Mouse (Mus musculus) embryonic facial prominence, embryonic 14.5 days (tissue): ENCODE measurements around the gene Gpcpd1. TPM values are rescaled to one million over a fixed set of nuclear protein-coding genes. Genes with fewer than 3 reads are reported as not detected.

Source experiments
- ATAC-seq: fragments of 200-750 bp; cut with Nextera tagmentation; 2 replicates; pipeline ENCODE4 v1.8.0; 2017; ENCODE audit warnings: low read depth, moderate number of reproducible peaks, moderate TSS enrichment
- DNase-seq: peaks from one replicate; pipeline ENCODE4 v3.0.0-alpha.2; 2015; ENCODE audit warnings: low spot score
- H3K27ac ChIP-seq: fragments of 300-500 bp; sonication (generic); replicated peaks from 2 replicates; pipeline ENCODE4 v1.5.1; 2014; ENCODE audit warnings: low read depth, mild to moderate bottlenecking, low read length, moderate library complexity
- H3K27me3 ChIP-seq: fragments of 300-500 bp; sonication (generic); replicated peaks from 2 replicates; pipeline ENCODE4 v1.6.1; 2014; ENCODE audit warnings: low read length; ENCODE audit not compliant: control insufficient read depth, insufficient read depth
- H3K36me3 ChIP-seq: fragments of 300-500 bp; sonication (generic); 2 replicates; pipeline ENCODE4 v1.6.1; 2014; ENCODE audit warnings: low read length, mixed read lengths; ENCODE audit not compliant: control insufficient read depth, insufficient read depth
- H3K4me1 ChIP-seq: fragments of 300-500 bp; sonication (generic); 2 replicates; pipeline ENCODE4 v1.6.1; 2014; ENCODE audit warnings: antibody characterized with exemption, low read length; ENCODE audit not compliant: control insufficient read depth, insufficient read depth
- H3K4me2 ChIP-seq: fragments of 300-500 bp; sonication (generic); 2 replicates; pipeline ENCODE4 v1.6.1; 2014; ENCODE audit warnings: low read depth, mild to moderate bottlenecking, low read length, moderate library complexity, mixed read lengths
- H3K4me3 ChIP-seq: fragments of 300-500 bp; sonication (generic); 2 replicates; pipeline ENCODE4 v1.5.1; 2014; ENCODE audit warnings: low read depth, mild to moderate bottlenecking, low read length
- H3K9ac ChIP-seq: fragments of 300-500 bp; sonication (generic); 2 replicates; pipeline ENCODE4 v1.6.1; 2014; ENCODE audit warnings: low read depth, mild to moderate bottlenecking, low read length, moderate library complexity, mixed read lengths
- H3K9me3 ChIP-seq: fragments of 300-500 bp; sonication (generic); 2 replicates; pipeline ENCODE4 v1.6.1; 2016; ENCODE audit warnings: low read length; ENCODE audit not compliant: control insufficient read depth
- WGBS: fragments of 180-500 bp; shearing (Covaris S2); extraction: QIAGEN DNeasy Blood & Tissue Kit; methylation state at CpG from one replicate; pipeline ENCODE4 v1.1.7; 2014; 5-methylcytosine and 5-hydroxymethylcytosine counted together
- polyA plus RNA-seq: library from polyadenylated mRNA; unstranded; fragments of >200 nt; fragmentation: Nextera tagmentation; extraction: Ambion mirVana; gene quantifications from 2 replicates; pipeline ENCODE4 v1.2.1, GENCODE M21; 2014

Gpcpd1 gene
- polyA plus RNA-seq, 1 experiment from 2014 or later = 40.4 TPM

GRCm38 (mm10) chr2:132518021-132518901 is 69.3 kb downstream of the Gpcpd1 start:
- no peaks in the 10 kb centered on the region for H3K9me3 ChIP-seq
- no peak overlapping the region for H3K4me3 ChIP-seq
- no peaks in the 10 kb centered on the region for H3K36me3 ChIP-seq
- ATAC-seq = no peak
- no peak for DNase-seq
- no peaks in the 10 kb centered on the region; the same call in 1 of the 2 replicates for H3K27me3 ChIP-seq
- H3K4me2 ChIP-seq = no peak overlapping the region
- H3K27ac ChIP-seq = no peak overlapping the region
- 68% methylated on average over 18 of the region's 18 CpGs for WGBS
- H3K9ac ChIP-seq = no peak overlapping the region
- H3K4me1 ChIP-seq = no peaks in the 10 kb centered on the region

GRCm38 (mm10) chr2:132517194-132517836 is 70.2 kb downstream of the Gpcpd1 start:
- no peaks in the 10 kb centered on the region for H3K9me3 ChIP-seq
- WGBS = 68% methylated on average over 6 of the region's 6 CpGs
- H3K4me1 ChIP-seq = no peaks in the 10 kb centered on the region
- H3K4me3 ChIP-seq = no peak overlapping the region
- ATAC-seq (no peak), DNase-seq (no peak)
- H3K36me3 ChIP-seq = no peaks in the 10 kb centered on the region
- no peak overlapping the region for H3K9ac ChIP-seq
- H3K27ac ChIP-seq = no peak overlapping the region
- H3K4me2 ChIP-seq = no peak overlapping the region
- H3K27me3 ChIP-seq = no peaks in the 10 kb centered on the region; the same call in 1 of the 2 replicates

GRCm38 (mm10) chr2:132516130-132517030 is 71.1 kb downstream of the Gpcpd1 start:
- Histone ChIP-seq H3K4me1 (no peaks in the 10 kb centered on the region), H3K36me3 (no peaks in the 10 kb centered on the region), H3K9ac (no peak overlapping the region), H3K27me3 (no peaks in the 10 kb centered on the region; the same call in 1 of the 2 replicates), H3K4me3 (no peak overlapping the region), H3K9me3 (no peaks in the 10 kb centered on the region), H3K4me2 (no peak overlapping the region), H3K27ac (no peak overlapping the region)
- DNase-seq = peak; percentile 86
- 32% methylated on average over 16 of the region's 16 CpGs for WGBS
- peak; percentile 67 for ATAC-seq

- no peak for DNase-seq
- Histone ChIP-seq H3K27me3 (no peaks in the 10 kb centered on the region; the same call in 1 of the 2 replicates), H3K4me1 (no peaks in the 10 kb centered on the region), H3K9ac (no peak overlapping the region), H3K9me3 (no peaks in the 10 kb centered on the region), H3K36me3 (no peaks in the 10 kb centered on the region), H3K4me2 (no peak overlapping the region), H3K27ac (no peak overlapping the region), H3K4me3 (no peak overlapping the region)
- no peak for ATAC-seq
- WGBS = 86% methylated on average over 13 of the region's 13 CpGs
These were observed 71.9 kb downstream of the Gpcpd1 start for GRCm38 (mm10) chr2:132515607-132516006.

- Histone ChIP-seq H3K9ac (no peak overlapping the region), H3K36me3 (no peaks in the 10 kb centered on the region), H3K4me3 (no peak overlapping the region), H3K4me2 (no peak overlapping the region), H3K27me3 (no peaks in the 10 kb centered on the region; the same call in 1 of the 2 replicates), H3K9me3 (no peaks in the 10 kb centered on the region), H3K27ac (no peak overlapping the region), H3K4me1 (no peaks in the 10 kb centered on the region)
- 87% methylated on average over 14 of the region's 14 CpGs for WGBS
- ATAC-seq = no peak
- no peak for DNase-seq
These were observed 72.5 kb downstream of the Gpcpd1 start for GRCm38 (mm10) chr2:132515076-132515475.

GRCm38 (mm10) chr2:132514353-132514752 is 73.2 kb downstream of the Gpcpd1 start:
- WGBS = 52% methylated on average over 6 of the region's 6 CpGs
- H3K4me2 ChIP-seq = no peak overlapping the region
- no peaks in the 10 kb centered on the region for H3K4me1 ChIP-seq
- H3K9me3 ChIP-seq = no peaks in the 10 kb centered on the region
- H3K27ac ChIP-seq = no peak overlapping the region
- 0 out of 2 replicates have a peak overlapping the region, but pooled peaks have one; percentile 25 for H3K9ac ChIP-seq
- no peaks in the 10 kb centered on the region for H3K36me3 ChIP-seq
- H3K27me3 ChIP-seq = no peaks in the 10 kb centered on the region; the same call in 1 of the 2 replicates
- DNase-seq (peak; percentile 19), ATAC-seq (no peak)
- no peak overlapping the region for H3K4me3 ChIP-seq

GRCm38 (mm10) chr2:132513371-132514181 is 74.0 kb downstream of the Gpcpd1 start:
- Histone ChIP-seq H3K4me3 (no peak overlapping the region), H3K27ac (no peak overlapping the region), H3K36me3 (no peaks in the 10 kb centered on the region), H3K9ac (no peak overlapping the region), H3K4me2 (no peak overlapping the region), H3K9me3 (no peaks in the 10 kb centered on the region), H3K27me3 (no peaks in the 10 kb centered on the region; the same call in 1 of the 2 replicates), H3K4me1 (no peaks in the 10 kb centered on the region)
- 69% methylated on average over 11 of the region's 12 CpGs for WGBS
- DNase-seq (no peak), ATAC-seq (no peak)
